Mouse (Mus musculus) stomach, postnatal 0 days (tissue): ENCODE measurements around the gene Aftph. TPM values are rescaled to one million over a fixed set of nuclear protein-coding genes. Genes with fewer than 3 reads are reported as not detected.
A peak's percentile ranks its signal among the peaks of the same experiment; 100 is the strongest.

Experiments
- ATAC-seq: fragments of 200-750 bp; cut with Nextera tagmentation; 2 replicates; pipeline ENCODE4 v1.8.0; 2017; ENCODE audit not compliant: low FRiP score, low TSS enrichment
- DNase-seq: peaks from one replicate; pipeline ENCODE4 v3.0.0-alpha.2; 2016; ENCODE audit warnings: low spot score
- H3K27ac ChIP-seq: fragments of 300-500 bp; sonication (generic); replicated peaks from 2 replicates; pipeline ENCODE4 v1.5.1; 2014; ENCODE audit warnings: mild to moderate bottlenecking, control low read depth
- H3K27me3 ChIP-seq: fragments of 300-500 bp; sonication (generic); 2 replicates; pipeline ENCODE4 v1.6.1; 2014; ENCODE audit warnings: low read length; ENCODE audit not compliant: control insufficient read depth, insufficient read depth
- H3K36me3 ChIP-seq: fragments of 300-500 bp; sonication (generic); 2 replicates; pipeline ENCODE4 v1.6.1; 2014; ENCODE audit warnings: low read length, mixed read lengths; ENCODE audit not compliant: control insufficient read depth, insufficient read depth
- H3K4me1 ChIP-seq: fragments of 300-500 bp; sonication (generic); replicated peaks from 2 replicates; pipeline ENCODE4 v1.6.1; 2014; ENCODE audit warnings: antibody characterized with exemption; ENCODE audit not compliant: control insufficient read depth, insufficient read depth
- H3K4me2 ChIP-seq: fragments of 300-500 bp; sonication (generic); replicated peaks from 2 replicates; pipeline ENCODE4 v1.6.1; 2014; ENCODE audit warnings: low read depth, mild to moderate bottlenecking, control low read depth, moderate library complexity
- H3K4me3 ChIP-seq: fragments of 300-500 bp; sonication (generic); 2 replicates; pipeline ENCODE4 v1.5.1; 2014; ENCODE audit warnings: low read depth, low read length, control low read depth
- H3K9ac ChIP-seq: fragments of 300-500 bp; sonication (generic); 2 replicates; pipeline ENCODE4 v1.6.1; 2014; ENCODE audit warnings: mild to moderate bottlenecking, low read length, control low read depth, mixed read lengths
- H3K9me3 ChIP-seq: fragments of 300-500 bp; sonication (generic); 2 replicates; pipeline ENCODE4 v1.6.1; 2016; ENCODE audit warnings: low read length; ENCODE audit not compliant: control insufficient read depth
- CTCF ChIP-seq: IDR thresholded peaks from 2 replicates; pipeline ENCODE4 v1.5.1; 2016; ENCODE audit warnings: antibody characterized with exemption, low read depth, mild to moderate bottlenecking, moderate library complexity
- EP300 ChIP-seq: optimal IDR thresholded peaks from 2 replicates; pipeline ENCODE3; 2016; ENCODE audit warnings: antibody characterized with exemption
- WGBS: fragments of 180-500 bp; shearing (Covaris S2); extraction: QIAGEN DNeasy Blood & Tissue Kit; methylation state at CpG from one replicate; pipeline ENCODE4 v1.1.7; 2014; 5-methylcytosine and 5-hydroxymethylcytosine counted together
- polyA plus RNA-seq: library from polyadenylated mRNA; unstranded; fragments of >200 nt; fragmentation: Nextera tagmentation; extraction: Ambion mirVana; gene quantifications from 2 replicates; pipeline ENCODE4 v1.2.1, GENCODE M21; 2015

Gene Aftph
- polyA plus RNA-seq, 1 experiment from 2014 or later: 14.8 TPM

- TF ChIP-seq EP300 (no peak), CTCF (no peak)
- no peaks in the 10 kb centered on the region for H3K9me3 ChIP-seq
- peak overlapping the region; percentile 97 for H3K27ac ChIP-seq
- H3K4me1 ChIP-seq: no peaks in the 10 kb centered on the region
- WGBS: under 1% methylated on average over 54 of the region's 56 CpGs
- peak overlapping the region; percentile 99 for H3K4me3 ChIP-seq
- peak overlapping the region; percentile 83 for H3K4me2 ChIP-seq
- ATAC-seq (peak; percentile 62), DNase-seq (peak; percentile 62)
- no peaks in the 10 kb centered on the region for H3K36me3 ChIP-seq
- peak overlapping the region; percentile 89 for H3K9ac ChIP-seq
- no peaks in the 10 kb centered on the region for H3K27me3 ChIP-seq
Observed at GRCm38 (mm10) chr11:20740481-20741200, 748 bp downstream of the Aftph start.

GRCm38 (mm10) chr11:20734066-20734465, 7.3 kb downstream of the Aftph start:
- Histone ChIP-seq H3K9ac (no peak overlapping the region), H3K27ac (peak overlapping the region; percentile 36), H3K4me1 (0 out of 2 replicates have a peak, but pooled peaks cover 4% of the 10 kb centered on the region), H3K36me3 (no peaks in the 10 kb centered on the region), H3K4me3 (no peak overlapping the region), H3K9me3 (no peaks in the 10 kb centered on the region), H3K4me2 (no peak overlapping the region), H3K27me3 (no peaks in the 10 kb centered on the region)
- TF ChIP-seq EP300: no peak
- TF ChIP-seq CTCF: no peak
- no peak for ATAC-seq
- WGBS: 32% methylated on average over 3 of the region's 3 CpGs
- no peak for DNase-seq

- 20% methylated on average over 3 of the region's 3 CpGs for WGBS
- Histone ChIP-seq H3K36me3 (no peaks in the 10 kb centered on the region), H3K4me3 (no peak overlapping the region), H3K27ac (peak overlapping the region; percentile 36), H3K4me2 (no peak overlapping the region), H3K9ac (no peak overlapping the region), H3K4me1 (0 out of 2 replicates have a peak, but pooled peaks cover 4% of the 10 kb centered on the region), H3K9me3 (no peaks in the 10 kb centered on the region), H3K27me3 (no peaks in the 10 kb centered on the region)
- DNase-seq (no peak), ATAC-seq (no peak)
- no peak for TF ChIP-seq CTCF
- no peak for TF ChIP-seq EP300
Observed at GRCm38 (mm10) chr11:20733486-20734030, 7.8 kb downstream of the Aftph start.

- WGBS: 95% methylated on average over 1 of the region's 1 CpGs
- H3K4me3 ChIP-seq: no peak overlapping the region
Observed at GRCm38 (mm10) chr11:20729403-20729802, 12.0 kb downstream of the Aftph start.

GRCm38 (mm10) chr11:20728044-20728443, 13.3 kb downstream of the Aftph start:
- no peak for ATAC-seq
- no peak overlapping the region for H3K4me2 ChIP-seq
- no peak overlapping the region for H3K27ac ChIP-seq
- H3K4me3 ChIP-seq: no peak overlapping the region
- H3K36me3 ChIP-seq: no peaks in the 10 kb centered on the region
- H3K9ac ChIP-seq: no peak overlapping the region
- TF ChIP-seq EP300 (no peak), CTCF (no peak)
- H3K4me1 ChIP-seq: no peaks in the 10 kb centered on the region
- H3K27me3 ChIP-seq: no peaks in the 10 kb centered on the region
- no peak for DNase-seq
- WGBS: 88% methylated on average over 2 of the region's 2 CpGs
- no peaks in the 10 kb centered on the region for H3K9me3 ChIP-seq

More at GRCm38 (mm10) chr11:20729403-20729802, 12.0 kb downstream of the Aftph start:
- Histone ChIP-seq H3K36me3 (no peaks in the 10 kb centered on the region), H3K4me2 (no peak overlapping the region), H3K4me1 (0 out of 2 replicates have a peak, but pooled peaks cover 4% of the 10 kb centered on the region), H3K27ac (no peak overlapping the region), H3K27me3 (no peaks in the 10 kb centered on the region), H3K9me3 (no peaks in the 10 kb centered on the region), H3K9ac (no peak overlapping the region)
- DNase-seq (no peak), ATAC-seq (no peak)
- TF ChIP-seq CTCF: no peak
- no peak for TF ChIP-seq EP300

- Histone ChIP-seq H3K9ac (no peak overlapping the region), H3K4me3 (no peak overlapping the region), H3K27me3 (no peaks in the 10 kb centered on the region), H3K4me2 (no peak overlapping the region), H3K9me3 (no peaks in the 10 kb centered on the region), H3K36me3 (no peaks in the 10 kb centered on the region), H3K4me1 (no peaks in the 10 kb centered on the region), H3K27ac (no peak overlapping the region)
- TF ChIP-seq CTCF (no peak), EP300 (no peak)
- DNase-seq: no peak
- 52% methylated on average over 5 of the region's 5 CpGs for WGBS
- ATAC-seq: no peak
Observed at GRCm38 (mm10) chr11:20723572-20723971, 17.8 kb downstream of the Aftph start.
